Mouse (Mus musculus): ENCODE data around the gene Gpr137.
"Not testable (repeated sequence)": the region's sequence is repeated elsewhere in the genome, so short reads cannot be mapped to it uniquely, and the experiment has no call there.

GRCm38 (mm10) chr19:6895608-6896305, 46.5 kb downstream of the Gpr137 start:
- TF ChIP-seq CTCF, EP300 (IDR thresholded peaks at IDR 0.05; ENCODE audit: low read depth): not testable (repeated sequence)

Data from liver, embryonic 14.5 days (tissue).